Mouse (Mus musculus) bone marrow macrophage, adult 2 months (primary cell): Measurements from ENCODE around the gene Gm42417.

Experiments
- CTCF ChIP-seq: IDR thresholded peaks from 2 replicates; pipeline ENCODE4 v1.5.1; 2012; ENCODE audit warnings: low read depth, mild to moderate bottlenecking, low read length, moderate library complexity
- POLR2A ChIP-seq: IDR thresholded peaks from 2 replicates; pipeline ENCODE4 v1.6.1; 2012; ENCODE audit warnings: mild to moderate bottlenecking, low read depth, low read length, borderline replicate concordance

DNA sequence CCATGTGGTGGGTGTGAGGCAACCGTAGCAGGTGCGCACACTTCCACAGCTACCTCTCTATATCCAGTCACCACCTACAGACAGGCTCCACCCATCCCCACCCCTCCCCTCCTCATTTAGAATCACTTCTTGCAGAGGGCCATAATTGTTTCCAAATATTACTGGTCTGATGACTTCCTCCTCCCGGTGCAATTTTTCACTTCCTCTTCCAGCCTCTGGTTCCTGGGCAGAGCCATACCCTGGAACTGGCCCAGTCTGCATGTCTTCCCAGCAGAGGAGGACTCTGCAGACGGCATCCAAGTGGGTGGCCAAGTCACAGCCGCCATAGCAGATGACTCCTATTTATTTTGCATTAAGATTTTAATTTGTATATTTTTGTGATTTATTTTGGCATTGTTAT lies 31.0 kb downstream of the Gm42417 start:
- TF ChIP-seq CTCF, result no peak
- no peak for TF ChIP-seq POLR2A
